Mouse (Mus musculus) heart, adult 2 months (tissue): Measurements from ENCODE around the gene Eif4b. TPM values are rescaled to one million over a fixed set of nuclear protein-coding genes. Genes with fewer than 3 reads are reported as not detected.
A peak's percentile ranks its signal among the peaks of the same experiment; 100 is the strongest.

Experiments
- DNase-seq, 2 experiments: peaks; one replicate each; pipeline ENCODE4 v3.0.0; 2021
- H3K27ac ChIP-seq: fragments of 200-600 bp; 2 replicates; pipeline ENCODE4 v1.8.1; 2022
- H3K27me3 ChIP-seq: fragments of 200-500 bp; 2 replicates; pipeline ENCODE4 v1.6.1; 2012; ENCODE audit warnings: mild to moderate bottlenecking, low read length, inconsistent platforms, mixed read lengths; ENCODE audit not compliant: control insufficient read depth, insufficient read depth
- H3K36me3 ChIP-seq: fragments of 200-500 bp; 2 replicates; pipeline ENCODE4 v1.6.1; 2012; ENCODE audit warnings: low read length, inconsistent platforms; ENCODE audit not compliant: control insufficient read depth, insufficient read depth
- H3K4me1 ChIP-seq: fragments of 200-500 bp; 2 replicates; pipeline ENCODE4 v1.6.1; 2011; ENCODE audit warnings: low read length; ENCODE audit not compliant: control insufficient read depth, insufficient read depth
- H3K4me3 ChIP-seq: fragments of 200-600 bp; 2 replicates; pipeline ENCODE4 v1.8.1; 2022
- H3K79me2 ChIP-seq: fragments of 200-500 bp; replicated peaks from 2 replicates; pipeline ENCODE4 v1.6.1; 2012; ENCODE audit warnings: mild to moderate bottlenecking, inconsistent platforms, low read length, moderate library complexity, mixed read lengths; ENCODE audit not compliant: control insufficient read depth, insufficient read depth
- H3K9ac ChIP-seq: fragments of 200-500 bp; 2 replicates; pipeline ENCODE4 v1.6.1; 2012; ENCODE audit warnings: low read depth, mild to moderate bottlenecking, control low read depth, inconsistent platforms, low read length, mixed read lengths
- CTCF ChIP-seq: fragments of 200-600 bp; IDR thresholded peaks from 2 replicates; pipeline ENCODE4 v1.8.1; 2022; ENCODE audit warnings: antibody characterized with exemption, mild to moderate bottlenecking, moderate library complexity
- EP300 ChIP-seq: fragments of 200-500 bp; IDR thresholded peaks from 2 replicates; pipeline ENCODE4 v1.6.1; 2011; ENCODE audit warnings: low read depth, low read length, control low read depth; ENCODE audit not compliant: insufficient read depth
- POLR2A ChIP-seq: fragments of 200-500 bp; IDR thresholded peaks from 2 replicates; pipeline ENCODE4 v1.6.1; 2011; ENCODE audit warnings: mild to moderate bottlenecking, low read depth, low read length, control low read depth; ENCODE audit not compliant: insufficient read depth
- WGBS: fragments of 180-500 bp; shearing (Covaris S2); methylation state at CpG from one replicate; pipeline ENCODE4 v1.1.7; 2018; 5-methylcytosine and 5-hydroxymethylcytosine counted together
- intact Hi-C: fragments of 180-260 bp; cut with DNase I; formaldehyde crosslinking; loops from one replicate; pipeline ENCODE4 v1.15.1; 2025
- polyA plus RNA-seq: library from polyadenylated mRNA; depleted of rRNA; stranded (reverse); fragments of >200 nt; gene quantifications from 2 replicates; pipeline ENCODE4 v1.2.3, GENCODE M21; 2012
- total RNA-seq, 2 experiments: library from RNA; stranded (reverse); gene quantifications; 2 replicates each; pipeline ENCODE4 v1.2.3; 2021

Gene Eif4b
- total and polyA plus RNA-seq, 3 experiments = 50.7 to 177 (median 138) TPM

GRCm38 (mm10) chr15:102106754-102107456, 33.3 kb downstream of the Eif4b start:
- intact Hi-C loops = loop anchor here (10.0 kb wide), 1 partner anchor 298 kb away; the partner anchor contains the start of gene Sp1
- H3K4me3 ChIP-seq = no peak overlapping the region
- peaks cover 23% of the 10 kb centered on the region for H3K4me1 ChIP-seq
- H3K36me3 ChIP-seq = peaks cover 25% of the 10 kb centered on the region
- 55% methylated on average over 38 of the region's 38 CpGs for WGBS
- peak; percentile 33 to 44 for DNase-seq
- H3K27ac ChIP-seq = peak overlapping the region; percentile 99
- no peaks in the 10 kb centered on the region for H3K79me2 ChIP-seq
- no peaks in the 10 kb centered on the region for H3K27me3 ChIP-seq
- no peak overlapping the region for H3K9ac ChIP-seq
- no peak for TF ChIP-seq EP300
- TF ChIP-seq POLR2A = 0 out of 2 replicates have a peak, but pooled peaks have one; percentile 11
- TF ChIP-seq CTCF = no peak

- peaks cover 23% of the 10 kb centered on the region for H3K4me1 ChIP-seq
Measured at GRCm38 (mm10) chr15:102107689-102108573, 34.4 kb downstream of the Eif4b start.

GRCm38 (mm10) chr15:102108651-102109525, 35.3 kb downstream of the Eif4b start:
- H3K4me1 ChIP-seq = peaks cover 26% of the 10 kb centered on the region
- peaks cover 41% of the 10 kb centered on the region for H3K36me3 ChIP-seq
- DNase-seq = peak; percentile 79 to 80
- no peak overlapping the region for H3K4me3 ChIP-seq
- H3K27me3 ChIP-seq = no peaks in the 10 kb centered on the region
- 41% methylated on average over 18 of the region's 18 CpGs for WGBS
- TF ChIP-seq CTCF (peak; percentile 88), EP300 (peak; percentile 62), POLR2A (no peak)
- H3K9ac ChIP-seq = 0 out of 2 replicates have a peak overlapping the region, but pooled peaks have one; percentile 20
- no peaks in the 10 kb centered on the region for H3K79me2 ChIP-seq
- intact Hi-C loops = loop anchor here (2.0 to 10.0 kb wide), 2 partner anchors 38 to 296 kb away; partner anchors contain the start of gene Sp1
- H3K27ac ChIP-seq = peak overlapping the region; percentile 22; the same call in 1 of the 2 replicates

More at GRCm38 (mm10) chr15:102107689-102108573, 34.4 kb downstream of the Eif4b start:
- peaks cover 32% of the 10 kb centered on the region for H3K36me3 ChIP-seq
- peak; percentile 57 to 69 for DNase-seq
- no peak overlapping the region for H3K4me3 ChIP-seq
- peak overlapping the region; percentile 22 for H3K27ac ChIP-seq
- H3K27me3 ChIP-seq = no peaks in the 10 kb centered on the region
- no peaks in the 10 kb centered on the region for H3K79me2 ChIP-seq
- no peak for TF ChIP-seq POLR2A
- 0 out of 2 replicates have a peak, but pooled peaks have one; percentile 40 for TF ChIP-seq EP300
- TF ChIP-seq CTCF = peak; percentile 89
- WGBS = 41% methylated on average over 13 of the region's 13 CpGs
- intact Hi-C loops = loop anchor here (2.0 to 10.0 kb wide), 2 partner anchors 39 to 297 kb away; partner anchors contain the start of gene Sp1
- H3K9ac ChIP-seq = no peak overlapping the region

- peaks cover 49% of the 10 kb centered on the region for H3K36me3 ChIP-seq
- intact Hi-C loops = loop anchor here (10.0 kb wide), 1 partner anchor 115 kb away; no protein-coding TSS in a partner anchor
- no peak overlapping the region for H3K27ac ChIP-seq
- H3K4me3 ChIP-seq = no peak overlapping the region
- DNase-seq = peak in 1 of 2 experiments; percentile 31
- H3K27me3 ChIP-seq = no peaks in the 10 kb centered on the region
- no peak overlapping the region for H3K9ac ChIP-seq
- 90% methylated on average over 7 of the region's 7 CpGs for WGBS
- no peak for TF ChIP-seq EP300
- TF ChIP-seq POLR2A = no peak
- no peak for TF ChIP-seq CTCF
- peaks cover 27% of the 10 kb centered on the region for H3K4me1 ChIP-seq
- no peaks in the 10 kb centered on the region for H3K79me2 ChIP-seq
Measured at GRCm38 (mm10) chr15:102110271-102110670, 36.7 kb downstream of the Eif4b start.

- TF ChIP-seq POLR2A (no peak), CTCF (no peak), EP300 (no peak)
- no peak overlapping the region for H3K4me3 ChIP-seq
- no peaks in the 10 kb centered on the region for H3K27me3 ChIP-seq
- H3K79me2 ChIP-seq = no peaks in the 10 kb centered on the region
- WGBS = 76% methylated on average over 29 of the region's 29 CpGs
- H3K27ac ChIP-seq = no peak overlapping the region
- H3K9ac ChIP-seq = no peak overlapping the region
- peaks cover 50% of the 10 kb centered on the region for H3K36me3 ChIP-seq
- H3K4me1 ChIP-seq = peaks cover 26% of the 10 kb centered on the region
- peak in 1 of 2 experiments; percentile 29 for DNase-seq
- intact Hi-C loops = loop anchor here (10.0 kb wide), 1 partner anchor 114 kb away; no protein-coding TSS in a partner anchor
Measured at GRCm38 (mm10) chr15:102110701-102111494, 37.3 kb downstream of the Eif4b start.
